Mouse (Mus musculus) midbrain, embryonic 15.5 days (tissue): ENCODE results near the gene Adcy7. TPM values are rescaled to one million over a fixed set of nuclear protein-coding genes. Genes with fewer than 3 reads are reported as not detected.

Experiments used
- ATAC-seq: fragments of 200-750 bp; cut with Nextera tagmentation; replicated peaks from 2 replicates; pipeline ENCODE4 v1.8.0; 2017; ENCODE audit warnings: moderate TSS enrichment
- H3K27ac ChIP-seq: fragments of 300-500 bp; sonication (generic); 2 replicates; pipeline ENCODE4 v1.5.1; 2015; ENCODE audit warnings: mild to moderate bottlenecking, inconsistent platforms
- H3K27me3 ChIP-seq: fragments of 300-500 bp; sonication (generic); replicated peaks from 2 replicates; pipeline ENCODE4 v1.6.1; 2015; ENCODE audit warnings: inconsistent platforms
- H3K36me3 ChIP-seq: fragments of 300-500 bp; sonication (generic); replicated peaks from 2 replicates; pipeline ENCODE4 v1.6.1; 2015; ENCODE audit warnings: inconsistent platforms
- H3K4me1 ChIP-seq: fragments of 300-500 bp; sonication (generic); 2 replicates; pipeline ENCODE4 v1.6.1; 2015; ENCODE audit warnings: inconsistent platforms
- H3K4me2 ChIP-seq: fragments of 300-500 bp; sonication (generic); 2 replicates; pipeline ENCODE4 v1.6.1; 2015; ENCODE audit warnings: inconsistent platforms, mild to moderate bottlenecking, moderate library complexity
- H3K4me3 ChIP-seq: fragments of 300-500 bp; sonication (generic); 2 replicates; pipeline ENCODE4 v1.5.1; 2015; ENCODE audit warnings: mild to moderate bottlenecking, inconsistent platforms
- H3K9ac ChIP-seq: fragments of 300-500 bp; sonication (generic); 2 replicates; pipeline ENCODE4 v1.6.1; 2015; ENCODE audit warnings: mild to moderate bottlenecking, inconsistent platforms
- H3K9me3 ChIP-seq: fragments of 300-500 bp; sonication (generic); 2 replicates; pipeline ENCODE4 v1.6.1; 2016; ENCODE audit warnings: inconsistent platforms
- WGBS: fragments of 180-500 bp; shearing (Covaris S2); methylation state at CpG from one replicate; pipeline ENCODE4 v1.1.7; 2015; ENCODE audit warnings: mixed read lengths; 5-methylcytosine and 5-hydroxymethylcytosine counted together
- polyA plus RNA-seq: library from polyadenylated mRNA; unstranded; fragments of >200 nt; fragmentation: Nextera tagmentation; extraction: Ambion mirVana; gene quantifications from 2 replicates; pipeline ENCODE4 v1.2.1, GENCODE M21; 2015

Adcy7 gene
- polyA plus RNA-seq, 1 experiment from 2014 or later: 4.3 TPM

- Histone ChIP-seq H3K4me2 (no peak overlapping the region), H3K4me1 (no peaks in the 10 kb centered on the region), H3K27ac (no peak overlapping the region), H3K4me3 (no peak overlapping the region), H3K9ac (no peak overlapping the region), H3K9me3 (no peaks in the 10 kb centered on the region), H3K36me3 (no peaks in the 10 kb centered on the region), H3K27me3 (no peaks in the 10 kb centered on the region)
- no peak for ATAC-seq
- 86% methylated on average over 9 of the region's 9 CpGs for WGBS
Measured at GRCm38 (mm10) chr8:88293590-88294356, 21.6 kb downstream of the Adcy7 start.

- H3K27ac ChIP-seq: no peak overlapping the region
Measured at GRCm38 (mm10) chr8:88294977-88295376, 22.8 kb downstream of the Adcy7 start.

GRCm38 (mm10) chr8:88297976-88298732, 26.0 kb downstream of the Adcy7 start:
- H3K4me1 ChIP-seq: 0 out of 2 replicates have a peak, but pooled peaks cover 4% of the 10 kb centered on the region
- no peak overlapping the region for H3K4me2 ChIP-seq
- no peak for ATAC-seq
- no peaks in the 10 kb centered on the region for H3K9me3 ChIP-seq
- WGBS: 68% methylated on average over 12 of the region's 12 CpGs
- no peak overlapping the region for H3K4me3 ChIP-seq
- no peaks in the 10 kb centered on the region for H3K36me3 ChIP-seq
- no peak overlapping the region for H3K9ac ChIP-seq
- no peak overlapping the region for H3K27ac ChIP-seq
- H3K27me3 ChIP-seq: no peaks in the 10 kb centered on the region

More at GRCm38 (mm10) chr8:88294977-88295376, 22.8 kb downstream of the Adcy7 start:
- H3K4me1 ChIP-seq: no peaks in the 10 kb centered on the region
- H3K9ac ChIP-seq: no peak overlapping the region
- 91% methylated on average over 2 of the region's 2 CpGs for WGBS
- no peaks in the 10 kb centered on the region for H3K27me3 ChIP-seq
- H3K4me2 ChIP-seq: no peak overlapping the region
- H3K4me3 ChIP-seq: no peak overlapping the region
- ATAC-seq: no peak
- H3K36me3 ChIP-seq: no peaks in the 10 kb centered on the region
- H3K9me3 ChIP-seq: no peaks in the 10 kb centered on the region

GRCm38 (mm10) chr8:88298733-88299103, 26.5 kb downstream of the Adcy7 start:
- H3K4me3 ChIP-seq: no peak overlapping the region
- no peaks in the 10 kb centered on the region for H3K9me3 ChIP-seq
- no peak overlapping the region for H3K4me2 ChIP-seq
- no peak overlapping the region for H3K9ac ChIP-seq
- 84% methylated on average over 10 of the region's 10 CpGs for WGBS
- no peaks in the 10 kb centered on the region for H3K27me3 ChIP-seq
- H3K36me3 ChIP-seq: no peaks in the 10 kb centered on the region
- no peak for ATAC-seq
- H3K27ac ChIP-seq: no peak overlapping the region
- 0 out of 2 replicates have a peak, but pooled peaks cover 4% of the 10 kb centered on the region for H3K4me1 ChIP-seq

GRCm38 (mm10) chr8:88299907-88300603, 27.9 kb downstream of the Adcy7 start:
- Histone ChIP-seq H3K9me3 (no peaks in the 10 kb centered on the region), H3K4me1 (0 out of 2 replicates have a peak, but pooled peaks cover 4% of the 10 kb centered on the region), H3K4me3 (no peak overlapping the region), H3K27me3 (no peaks in the 10 kb centered on the region), H3K27ac (no peak overlapping the region), H3K36me3 (no peaks in the 10 kb centered on the region), H3K9ac (no peak overlapping the region), H3K4me2 (no peak overlapping the region)
- 84% methylated on average over 10 of the region's 10 CpGs for WGBS
- no peak for ATAC-seq

- no peaks in the 10 kb centered on the region for H3K27me3 ChIP-seq
- WGBS: 51% methylated on average over 15 of the region's 15 CpGs
- ATAC-seq: no peak
- H3K9me3 ChIP-seq: no peaks in the 10 kb centered on the region
- no peaks in the 10 kb centered on the region for H3K36me3 ChIP-seq
- no peak overlapping the region for H3K9ac ChIP-seq
- no peak overlapping the region for H3K4me3 ChIP-seq
- 0 out of 2 replicates have a peak, but pooled peaks cover 4% of the 10 kb centered on the region for H3K4me1 ChIP-seq
- H3K4me2 ChIP-seq: no peak overlapping the region
- H3K27ac ChIP-seq: no peak overlapping the region
Measured at GRCm38 (mm10) chr8:88301589-88302437, 29.6 kb downstream of the Adcy7 start.

GRCm38 (mm10) chr8:88305814-88306213, 33.6 kb downstream of the Adcy7 start:
- Histone ChIP-seq H3K27me3 (no peaks in the 10 kb centered on the region), H3K27ac (no peak overlapping the region), H3K9me3 (no peaks in the 10 kb centered on the region), H3K4me1 (0 out of 2 replicates have a peak, but pooled peaks cover 4% of the 10 kb centered on the region), H3K36me3 (no peaks in the 10 kb centered on the region), H3K9ac (no peak overlapping the region), H3K4me3 (no peak overlapping the region), H3K4me2 (no peak overlapping the region)
- WGBS: 90% methylated on average over 4 of the region's 4 CpGs
- ATAC-seq: no peak

- H3K27me3 ChIP-seq: no peaks in the 10 kb centered on the region
- no peaks in the 10 kb centered on the region for H3K36me3 ChIP-seq
- WGBS: 77% methylated on average over 14 of the region's 14 CpGs
- H3K9ac ChIP-seq: no peak overlapping the region
- no peak overlapping the region for H3K27ac ChIP-seq
- H3K9me3 ChIP-seq: no peaks in the 10 kb centered on the region
- 0 out of 2 replicates have a peak, but pooled peaks cover 3% of the 10 kb centered on the region for H3K4me1 ChIP-seq
- no peak for ATAC-seq
- H3K4me2 ChIP-seq: no peak overlapping the region
- no peak overlapping the region for H3K4me3 ChIP-seq
Measured at GRCm38 (mm10) chr8:88306511-88306910, 34.3 kb downstream of the Adcy7 start.

- 87% methylated on average over 4 of the region's 4 CpGs for WGBS
- Histone ChIP-seq H3K9me3 (no peaks in the 10 kb centered on the region), H3K4me1 (no peaks in the 10 kb centered on the region), H3K4me3 (no peak overlapping the region), H3K27me3 (no peaks in the 10 kb centered on the region), H3K9ac (no peak overlapping the region), H3K27ac (no peak overlapping the region), H3K36me3 (no peaks in the 10 kb centered on the region), H3K4me2 (no peak overlapping the region)
- ATAC-seq: no peak
Measured at GRCm38 (mm10) chr8:88307736-88308135, 35.5 kb downstream of the Adcy7 start.

- H3K4me1 ChIP-seq: no peaks in the 10 kb centered on the region
- H3K4me3 ChIP-seq: no peak overlapping the region
- H3K27me3 ChIP-seq: no peaks in the 10 kb centered on the region
- 81% methylated on average over 10 of the region's 10 CpGs for WGBS
- no peaks in the 10 kb centered on the region for H3K36me3 ChIP-seq
- no peak overlapping the region for H3K27ac ChIP-seq
- H3K4me2 ChIP-seq: no peak overlapping the region
- ATAC-seq: no peak
- no peaks in the 10 kb centered on the region for H3K9me3 ChIP-seq
- H3K9ac ChIP-seq: no peak overlapping the region
Measured at GRCm38 (mm10) chr8:88309274-88309873, 37.2 kb downstream of the Adcy7 start.

- H3K4me1 ChIP-seq: no peaks in the 10 kb centered on the region
- H3K36me3 ChIP-seq: no peaks in the 10 kb centered on the region
- ATAC-seq: no peak
- no peaks in the 10 kb centered on the region for H3K27me3 ChIP-seq
- H3K4me2 ChIP-seq: no peak overlapping the region
- no peak overlapping the region for H3K9ac ChIP-seq
- no peak overlapping the region for H3K27ac ChIP-seq
- no peak overlapping the region for H3K4me3 ChIP-seq
- WGBS: 94% methylated on average over 7 of the region's 7 CpGs
- no peaks in the 10 kb centered on the region for H3K9me3 ChIP-seq
Measured at GRCm38 (mm10) chr8:88309881-88310280, 37.7 kb downstream of the Adcy7 start.
